Mouse (Mus musculus) bone marrow macrophage, adult 2 months (primary cell): ENCODE measurements around the gene Dnajb5.

ENCODE experiments used
- CTCF ChIP-seq: IDR thresholded peaks from 2 replicates; pipeline ENCODE4 v1.5.1; 2012; ENCODE audit warnings: low read depth, mild to moderate bottlenecking, low read length, moderate library complexity
- POLR2A ChIP-seq: IDR thresholded peaks from 2 replicates; pipeline ENCODE4 v1.6.1; 2012; ENCODE audit warnings: mild to moderate bottlenecking, low read depth, low read length, borderline replicate concordance

DNA sequence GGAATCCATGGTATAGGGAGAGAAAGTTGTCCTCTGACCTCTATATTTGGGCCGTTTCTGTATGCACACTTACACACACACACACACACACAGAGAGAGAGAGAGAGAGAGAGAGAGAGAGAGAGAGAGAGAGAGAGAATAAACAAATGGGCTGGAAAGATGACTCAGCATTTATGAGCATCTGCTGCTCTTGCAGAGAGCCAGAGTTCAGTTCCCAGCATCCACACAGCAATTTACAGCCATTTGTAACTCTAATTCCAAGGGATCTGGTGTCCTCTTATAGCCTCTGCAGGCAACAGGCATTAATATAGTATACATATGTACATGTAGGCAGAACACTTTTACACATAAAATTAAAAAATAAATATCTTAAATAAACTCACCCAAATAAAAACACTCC lies 45.7 kb upstream of the Dnajb5 start:
- TF ChIP-seq CTCF = no peak
- no peak for TF ChIP-seq POLR2A
